Mouse (Mus musculus) stomach, postnatal 0 days (tissue): ENCODE measurements around the gene Cwc25. TPM values are rescaled to one million over a fixed set of nuclear protein-coding genes. Genes with fewer than 3 reads are reported as not detected.

Experiments
- ATAC-seq: fragments of 200-750 bp; cut with Nextera tagmentation; 2 replicates; pipeline ENCODE4 v1.8.0; 2017; ENCODE audit not compliant: low FRiP score, low TSS enrichment
- DNase-seq: peaks from one replicate; pipeline ENCODE4 v3.0.0-alpha.2; 2016; ENCODE audit warnings: low spot score
- H3K27ac ChIP-seq: fragments of 300-500 bp; sonication (generic); replicated peaks from 2 replicates; pipeline ENCODE4 v1.5.1; 2014; ENCODE audit warnings: mild to moderate bottlenecking, control low read depth
- H3K27me3 ChIP-seq: fragments of 300-500 bp; sonication (generic); 2 replicates; pipeline ENCODE4 v1.6.1; 2014; ENCODE audit warnings: low read length; ENCODE audit not compliant: control insufficient read depth, insufficient read depth
- H3K36me3 ChIP-seq: fragments of 300-500 bp; sonication (generic); 2 replicates; pipeline ENCODE4 v1.6.1; 2014; ENCODE audit warnings: low read length, mixed read lengths; ENCODE audit not compliant: control insufficient read depth, insufficient read depth
- H3K4me1 ChIP-seq: fragments of 300-500 bp; sonication (generic); replicated peaks from 2 replicates; pipeline ENCODE4 v1.6.1; 2014; ENCODE audit warnings: antibody characterized with exemption; ENCODE audit not compliant: control insufficient read depth, insufficient read depth
- H3K4me2 ChIP-seq: fragments of 300-500 bp; sonication (generic); replicated peaks from 2 replicates; pipeline ENCODE4 v1.6.1; 2014; ENCODE audit warnings: low read depth, mild to moderate bottlenecking, control low read depth, moderate library complexity
- H3K4me3 ChIP-seq: fragments of 300-500 bp; sonication (generic); 2 replicates; pipeline ENCODE4 v1.5.1; 2014; ENCODE audit warnings: low read depth, low read length, control low read depth
- H3K9ac ChIP-seq: fragments of 300-500 bp; sonication (generic); 2 replicates; pipeline ENCODE4 v1.6.1; 2014; ENCODE audit warnings: mild to moderate bottlenecking, low read length, control low read depth, mixed read lengths
- H3K9me3 ChIP-seq: fragments of 300-500 bp; sonication (generic); 2 replicates; pipeline ENCODE4 v1.6.1; 2016; ENCODE audit warnings: low read length; ENCODE audit not compliant: control insufficient read depth
- CTCF ChIP-seq: IDR thresholded peaks from 2 replicates; pipeline ENCODE4 v1.5.1; 2016; ENCODE audit warnings: antibody characterized with exemption, low read depth, mild to moderate bottlenecking, moderate library complexity
- EP300 ChIP-seq: optimal IDR thresholded peaks from 2 replicates; pipeline ENCODE3; 2016; ENCODE audit warnings: antibody characterized with exemption
- WGBS: fragments of 180-500 bp; shearing (Covaris S2); extraction: QIAGEN DNeasy Blood & Tissue Kit; methylation state at CpG from one replicate; pipeline ENCODE4 v1.1.7; 2014; 5-methylcytosine and 5-hydroxymethylcytosine counted together
- polyA plus RNA-seq: library from polyadenylated mRNA; unstranded; fragments of >200 nt; fragmentation: Nextera tagmentation; extraction: Ambion mirVana; gene quantifications from 2 replicates; pipeline ENCODE4 v1.2.1, GENCODE M21; 2015

Gene Cwc25
- polyA plus RNA-seq, 1 experiment from 2014 or later = 9.0 TPM

DNA sequence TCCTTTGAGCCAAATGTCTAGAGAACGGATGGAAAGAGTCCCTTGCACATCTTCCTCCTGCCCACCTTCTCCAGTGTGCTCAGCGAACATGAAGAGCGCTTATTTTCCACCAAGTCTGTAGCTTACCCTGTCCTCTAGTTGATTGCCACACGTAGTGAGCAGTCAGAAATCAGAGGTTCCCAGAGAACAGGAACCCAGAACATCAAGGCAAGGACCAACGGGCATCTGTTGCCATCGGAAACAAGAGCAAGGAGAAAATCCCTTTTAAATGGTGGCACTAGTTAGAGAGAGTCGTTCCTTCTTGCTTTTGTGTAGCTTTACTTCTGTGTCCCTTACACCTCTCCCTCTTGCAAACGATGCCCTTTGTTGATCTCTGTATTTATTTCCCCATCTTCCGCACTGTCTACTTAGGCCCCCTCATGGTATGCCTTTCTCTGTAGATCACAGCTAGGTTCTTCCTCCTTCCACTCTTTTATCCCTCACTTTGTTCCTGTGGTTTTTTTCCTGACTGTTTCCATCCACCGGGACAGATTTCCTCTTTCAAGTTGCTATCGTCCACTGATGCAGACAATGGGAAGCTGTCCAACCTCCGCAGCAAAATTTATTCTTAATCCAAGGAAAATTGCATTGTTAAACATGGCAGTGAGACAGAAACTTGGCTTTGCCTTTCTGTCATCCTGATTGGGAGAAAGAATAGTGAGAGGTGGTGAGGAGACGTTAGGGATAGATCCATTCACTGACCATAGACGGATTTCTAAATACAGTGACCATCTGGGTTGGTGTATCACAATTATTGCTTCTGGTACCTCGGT lies 64.6 kb downstream of the Cwc25 start:
- peak overlapping the region; percentile 36; the same call in 1 of the 2 replicates for H3K4me2 ChIP-seq
- H3K27me3 ChIP-seq = no peaks in the 10 kb centered on the region
- H3K36me3 ChIP-seq = peaks cover under 1% of the 10 kb centered on the region
- 52% methylated on average over 15 of the region's 15 CpGs for WGBS
- DNase-seq (no peak), ATAC-seq (no peak)
- TF ChIP-seq EP300 (no peak), CTCF (no peak)
- no peaks in the 10 kb centered on the region for H3K9me3 ChIP-seq
- peak overlapping the region; percentile 85 for H3K4me3 ChIP-seq
- H3K4me1 ChIP-seq = no peaks in the 10 kb centered on the region; the same call in 1 of the 2 replicates
- H3K9ac ChIP-seq = no peak overlapping the region
- 0 out of 2 replicates have a peak overlapping the region, but pooled peaks have one; percentile 35 for H3K27ac ChIP-seq

DNA sequence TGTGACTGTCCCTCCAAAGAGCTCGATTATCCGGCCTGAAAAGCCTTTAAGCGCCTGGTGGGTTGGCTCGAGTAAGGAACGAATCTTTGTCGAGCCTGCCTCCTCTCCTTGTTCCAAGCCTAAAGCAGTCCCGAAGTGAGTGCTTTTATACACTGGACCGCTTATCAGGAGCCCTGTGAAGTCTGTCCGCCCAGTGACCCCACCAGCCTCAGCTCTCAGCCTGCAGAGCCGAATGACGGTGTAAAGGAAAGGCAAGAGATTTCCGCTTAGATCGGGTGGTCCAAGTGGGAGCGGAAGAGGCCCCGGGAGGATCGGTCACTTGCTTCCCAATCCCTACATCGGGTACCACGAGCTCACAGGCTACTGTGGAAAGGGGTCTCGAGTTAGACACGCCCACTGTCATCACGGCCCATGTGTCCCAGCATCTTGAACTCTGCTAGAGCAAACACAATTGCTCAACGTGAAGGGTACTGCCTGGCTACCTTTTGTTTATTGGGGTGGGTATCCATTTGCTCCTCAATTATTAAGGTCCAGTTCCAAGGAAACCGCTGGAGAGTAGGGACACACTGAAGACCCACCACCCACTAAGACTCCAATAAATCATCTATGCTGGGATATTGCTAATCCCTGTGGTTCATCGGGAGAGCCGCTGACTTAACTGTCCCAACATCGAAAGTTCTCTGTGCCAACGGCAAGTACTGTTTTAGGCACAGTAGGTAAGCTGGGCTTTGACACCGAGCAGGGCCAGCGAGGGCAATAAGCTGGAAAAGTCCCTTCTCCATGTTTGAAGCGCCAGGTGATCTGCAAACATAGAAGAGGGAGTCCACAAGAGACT lies 65.4 kb downstream of the Cwc25 start:
- H3K36me3 ChIP-seq = no peaks in the 10 kb centered on the region; the same call in none of the 2 replicates
- peak overlapping the region; percentile 99 for H3K27ac ChIP-seq
- peak overlapping the region; percentile 93 for H3K4me2 ChIP-seq
- ATAC-seq (no peak), DNase-seq (peak; percentile 56)
- H3K9ac ChIP-seq = peak overlapping the region; percentile 91
- H3K27me3 ChIP-seq = no peaks in the 10 kb centered on the region
- no peaks in the 10 kb centered on the region for H3K9me3 ChIP-seq
- WGBS = 16% methylated on average over 30 of the region's 30 CpGs
- H3K4me1 ChIP-seq = peaks cover 3% of the 10 kb centered on the region; the same call in 1 of the 2 replicates
- peak overlapping the region; percentile 91 for H3K4me3 ChIP-seq
- TF ChIP-seq EP300 = no peak
- TF ChIP-seq CTCF = no peak

DNA sequence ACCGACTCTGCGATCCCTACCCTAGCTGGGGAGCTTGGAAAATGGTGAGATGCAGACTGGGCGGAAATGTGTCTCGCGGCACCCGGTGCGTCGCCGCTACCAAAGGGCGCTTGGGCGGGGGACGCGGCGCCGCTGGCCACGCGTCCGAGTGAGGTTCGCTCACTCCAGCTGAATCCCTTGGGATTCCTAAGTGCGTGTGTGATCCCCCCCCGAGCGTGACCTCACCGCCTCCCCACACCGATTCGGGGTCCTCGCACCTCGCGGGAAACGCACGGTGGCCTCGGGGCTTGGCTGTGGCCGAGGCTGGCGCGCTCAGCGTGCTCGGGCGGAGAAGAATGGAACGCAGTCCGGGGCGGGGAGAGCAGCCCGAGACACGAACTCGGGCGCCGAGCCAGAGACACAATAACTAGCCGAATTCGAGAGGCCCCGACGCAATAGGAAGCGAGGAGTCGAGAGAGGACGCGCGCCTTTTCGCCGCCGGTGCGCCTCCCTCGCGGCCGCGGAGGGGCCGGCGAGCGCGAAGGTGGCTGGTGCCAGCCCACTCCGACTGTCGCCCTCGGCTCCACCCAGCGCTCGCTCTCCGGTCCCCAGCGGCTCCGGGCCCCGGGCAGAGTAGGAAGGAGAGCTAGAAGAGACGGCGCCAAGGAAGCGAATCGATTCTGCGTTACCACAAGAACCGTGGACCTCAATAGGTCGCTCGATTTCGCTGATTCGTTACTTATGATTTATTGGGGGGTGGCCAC lies 66.2 kb downstream of the Cwc25 start, which contains the start of gene Pcgf2:
Gene Pcgf2, minus strand, starts transcription at position 495 of the 743 bp plus-strand sequence.
- ATAC-seq (peak; percentile 18; the same call in 1 of the 2 replicates), DNase-seq (peak; percentile 84)
- no peak for TF ChIP-seq EP300
- no peak for TF ChIP-seq CTCF
- Histone ChIP-seq H3K4me3 (peak within 1 kb of the TSS; percentile 91), H3K9me3 (no peaks in the 10 kb centered on the region), H3K4me1 (peaks cover 8% of the 10 kb centered on the region; the same call in 1 of the 2 replicates), H3K27ac (peak within 1 kb of the TSS; percentile 99), H3K36me3 (no peaks in the 10 kb centered on the region; the same call in none of the 2 replicates), H3K4me2 (peak within 1 kb of the TSS; percentile 93), H3K9ac (peak within 1 kb of the TSS; percentile 91), H3K27me3 (no peaks in the 10 kb centered on the region)
- WGBS = under 1% methylated on average over 76 of the region's 85 CpGs

DNA sequence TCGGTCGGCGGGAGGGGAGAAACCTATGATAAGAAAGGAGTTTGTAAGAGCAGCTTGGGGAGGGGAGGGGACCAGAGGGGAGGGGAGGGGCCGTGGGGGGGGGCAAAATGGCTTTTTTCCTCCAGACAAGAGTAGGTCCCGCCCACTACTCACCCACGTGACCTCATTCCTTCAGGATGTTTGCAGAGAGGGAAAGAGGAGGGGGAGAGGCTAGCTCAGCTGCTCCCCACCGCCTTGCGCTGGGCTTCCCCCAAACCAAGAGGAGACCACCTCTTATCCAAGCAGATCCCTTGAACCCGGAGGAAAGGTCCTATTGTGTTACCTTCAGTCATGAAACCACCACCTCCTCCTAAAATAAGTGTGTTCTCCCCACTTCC lies 66.7 kb downstream of the Cwc25 start:
- Histone ChIP-seq H3K4me3 (peak overlapping the region; percentile 91), H3K9me3 (no peaks in the 10 kb centered on the region), H3K9ac (peak overlapping the region; percentile 91), H3K27me3 (no peaks in the 10 kb centered on the region), H3K27ac (peak overlapping the region; percentile 99), H3K4me1 (peaks cover 8% of the 10 kb centered on the region; the same call in 1 of the 2 replicates), H3K4me2 (peak overlapping the region; percentile 93), H3K36me3 (no peaks in the 10 kb centered on the region; the same call in 1 of the 2 replicates)
- ATAC-seq (peak; percentile 11; the same call in 1 of the 2 replicates), DNase-seq (peak; percentile 95)
- WGBS = 0% methylated on average over 6 of the region's 9 CpGs
- no peak for TF ChIP-seq CTCF
- no peak for TF ChIP-seq EP300
